Mouse (Mus musculus) thymus, postnatal 25 days (tissue): ENCODE data around the gene Stx6.

ENCODE experiments used
- DNase-seq: peaks from one replicate; pipeline ENCODE4 v3.0.0; 2022

The Stx6 gene

DNA sequence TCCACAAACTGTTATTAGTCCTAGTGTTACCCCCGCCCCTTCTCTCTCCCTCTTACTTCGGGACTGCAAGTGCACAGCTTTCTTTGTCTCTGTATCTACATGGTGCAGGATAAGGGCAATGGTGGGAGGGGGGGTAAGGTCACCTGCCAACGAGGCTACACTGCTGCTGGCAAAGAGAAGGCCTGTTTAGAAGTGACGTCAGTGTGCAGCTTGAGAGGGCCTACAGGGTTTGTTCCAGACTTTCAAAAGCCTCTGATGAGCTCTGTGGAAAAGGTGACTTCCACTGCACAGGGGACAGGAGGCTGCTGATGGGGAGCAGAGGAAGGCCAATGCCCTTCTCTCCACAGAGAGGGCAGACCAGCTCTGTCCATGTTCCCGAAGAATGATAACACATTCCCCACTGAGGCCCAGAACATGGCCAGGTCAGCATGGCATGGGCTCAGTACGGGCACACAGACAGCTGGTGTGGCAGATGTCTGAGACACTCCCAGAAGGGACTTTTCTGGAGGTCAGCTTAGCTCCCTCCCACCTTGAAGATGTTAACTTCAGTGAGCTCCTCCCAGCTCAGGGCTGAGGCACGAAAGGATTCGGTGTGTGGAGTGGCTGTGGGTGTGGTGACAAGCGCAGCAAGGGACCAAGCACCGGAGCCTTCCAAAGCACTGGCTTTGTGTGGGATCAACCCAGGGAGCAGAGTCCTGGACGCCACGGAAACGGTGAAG is 78.0 kb downstream of the Stx6 start:
- DNase-seq: no peak

DNA sequence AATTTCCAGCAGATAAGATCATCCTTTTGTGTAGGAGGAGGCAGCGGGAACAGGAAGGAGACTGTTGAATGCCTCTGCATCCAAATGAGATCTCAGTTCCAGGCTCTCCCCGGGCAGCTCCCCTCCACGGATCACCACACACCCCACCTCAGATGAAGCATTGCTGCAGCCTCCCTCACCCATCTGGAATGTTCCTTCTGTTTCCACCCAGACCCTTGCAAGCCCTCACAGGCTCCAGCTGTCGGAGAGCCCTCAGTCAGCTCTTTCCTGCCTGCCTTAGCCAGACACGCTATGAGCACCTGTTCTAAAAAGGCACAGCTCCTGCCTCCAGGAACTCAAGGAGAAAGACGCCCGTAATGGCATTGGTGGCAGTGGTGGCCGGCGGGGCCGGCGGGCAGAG is 78.9 kb downstream of the Stx6 start:
- no peak for DNase-seq

DNA sequence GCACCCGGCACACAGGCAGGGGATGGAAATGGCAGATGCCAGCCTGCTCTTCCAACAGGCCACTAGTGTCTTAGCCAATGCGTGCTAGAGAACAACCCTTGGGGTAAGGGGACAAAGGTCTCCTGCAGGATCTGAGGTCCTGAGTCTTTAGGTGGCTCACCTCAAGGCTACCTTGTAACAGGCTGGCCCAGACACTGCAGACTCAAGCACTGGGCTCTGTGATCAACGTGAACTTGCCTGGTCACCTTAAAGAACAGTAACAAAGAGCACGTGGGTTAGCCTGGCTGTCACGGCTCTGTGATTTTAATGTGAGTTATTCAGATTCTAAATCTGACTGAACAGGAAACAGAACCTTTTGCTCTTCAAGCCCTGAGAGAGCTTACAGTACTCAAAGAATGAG is 79.6 kb downstream of the Stx6 start:
- DNase-seq: no peak

DNA sequence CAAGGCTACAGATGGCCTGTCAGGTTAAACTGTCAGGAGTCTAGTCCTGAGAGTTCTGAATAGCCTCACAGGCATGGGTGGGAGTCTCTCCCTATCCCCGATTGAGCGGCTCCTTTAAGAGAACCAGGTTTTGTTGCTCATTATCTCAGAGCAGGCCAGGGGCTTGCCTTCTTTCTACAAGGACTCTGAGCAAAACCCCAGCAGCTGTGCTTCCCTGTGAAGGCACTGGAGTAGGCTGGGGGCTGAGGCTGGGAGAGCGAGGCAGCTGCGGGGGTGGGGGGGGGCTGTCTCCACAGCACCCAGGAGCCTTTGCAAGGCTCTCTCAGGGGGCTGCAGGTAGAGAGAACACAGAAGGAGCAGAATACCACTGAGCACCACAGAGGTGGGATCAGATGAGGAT is 80.7 kb downstream of the Stx6 start:
- DNase-seq: no peak

DNA sequence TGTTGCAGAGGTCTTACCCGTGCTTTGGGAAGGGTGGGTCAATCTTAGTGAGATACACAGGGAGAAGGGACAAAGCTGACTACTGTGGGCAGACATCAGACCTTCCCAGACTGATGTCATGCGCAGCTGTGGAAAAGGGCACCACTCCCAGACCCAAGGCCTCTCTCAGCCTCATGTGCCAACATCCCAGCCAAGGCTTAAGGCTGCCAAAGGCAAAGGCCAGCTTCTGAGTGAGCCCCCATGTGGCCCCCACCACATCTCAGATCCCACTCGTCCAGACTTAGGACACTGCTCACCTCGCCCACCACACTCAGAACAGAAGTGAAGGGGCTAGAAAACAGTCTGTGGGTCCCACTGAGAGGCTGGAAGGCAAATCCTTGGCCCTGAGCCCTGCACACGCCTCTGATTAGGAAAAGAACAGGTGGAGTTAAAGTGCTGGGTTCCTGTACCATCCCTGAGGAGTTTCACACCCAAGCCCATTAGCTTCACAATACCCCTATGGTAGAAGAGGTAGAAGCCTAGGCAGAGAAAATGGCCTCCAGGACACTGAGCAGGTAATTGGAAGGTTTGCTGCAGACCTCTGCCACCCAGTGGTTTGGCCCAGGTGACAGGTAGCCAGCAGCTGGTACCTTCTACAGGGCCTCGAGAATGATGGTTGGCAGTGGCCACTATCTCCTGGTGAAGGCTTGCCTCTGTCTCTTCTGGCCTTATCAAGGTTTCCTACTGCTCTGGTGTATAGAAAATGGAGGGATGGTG is 81.6 kb downstream of the Stx6 start:
- DNase-seq: no peak

GRCm38 (mm10) chr1:155241701-155242487 is 83.4 kb downstream of the Stx6 start:
- no peak for DNase-seq

DNA sequence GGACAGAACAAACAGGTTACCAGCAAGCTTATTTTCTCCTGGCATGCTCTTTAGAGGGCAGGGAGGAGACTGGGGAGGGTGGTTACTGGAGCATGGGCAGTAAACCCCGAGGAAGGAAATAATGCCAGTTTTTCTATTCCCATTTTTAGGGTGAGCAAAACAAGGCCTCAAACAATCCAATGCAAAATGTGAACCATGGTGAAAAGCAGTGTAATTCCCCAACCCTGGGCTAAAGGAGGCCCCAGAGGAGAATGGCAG is 83.9 kb downstream of the Stx6 start:
- no peak for DNase-seq

DNA sequence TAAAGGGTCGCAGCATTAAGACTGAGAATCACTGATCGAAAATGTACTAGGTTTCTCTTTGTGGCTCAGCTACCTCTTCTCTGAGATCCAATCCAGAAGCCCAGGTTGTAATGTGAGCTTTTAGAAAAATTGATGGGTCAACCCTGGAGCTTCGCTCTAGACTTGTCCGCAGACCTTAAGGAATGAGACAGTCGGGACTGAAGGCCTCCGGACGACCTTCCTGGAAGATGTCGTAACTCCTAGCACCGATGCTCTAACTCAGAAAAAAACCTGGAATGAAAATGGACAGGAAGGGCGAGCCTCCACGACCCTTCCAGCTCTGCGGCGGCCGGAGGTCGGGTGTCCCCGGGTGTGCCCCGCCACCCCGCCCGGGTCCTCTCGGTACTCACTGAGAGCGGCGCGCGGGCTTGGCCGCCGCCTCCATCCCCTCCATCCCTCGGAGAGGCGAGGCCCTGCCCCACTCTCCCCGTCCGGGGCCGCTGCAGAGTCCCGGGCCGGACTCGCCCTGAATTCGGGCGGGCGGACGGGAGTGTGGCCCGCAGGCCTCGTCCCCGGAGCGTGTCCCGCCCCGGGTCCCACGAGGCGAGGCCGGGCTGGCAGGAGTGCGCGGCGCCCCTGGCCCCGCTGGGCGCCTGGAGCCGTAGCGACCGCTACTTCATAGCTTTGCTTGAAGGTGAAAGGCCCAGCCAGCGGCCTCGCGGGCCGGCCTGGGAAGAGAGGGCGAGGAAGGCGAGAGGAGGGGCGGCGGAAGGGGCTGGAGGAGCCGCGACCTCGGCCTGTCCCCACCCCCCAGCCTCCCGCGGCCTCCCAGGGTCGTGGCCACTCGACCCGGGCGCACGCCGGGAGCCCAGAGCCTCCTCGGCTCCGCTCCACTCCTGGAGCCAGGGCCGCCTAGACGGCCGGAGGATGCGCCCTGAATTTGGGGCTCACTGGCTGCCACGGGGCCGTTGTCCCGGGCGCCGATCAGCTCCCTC is 85.6 kb downstream of the Stx6 start, which contains the start of gene BC034090:
TSS of gene BC034090 (minus strand) at position 648 of the 974 bp plus-strand sequence.
- DNase-seq: no peak

- no peak for DNase-seq
Observed at GRCm38 (mm10) chr1:155244771-155245211, 86.3 kb downstream of the Stx6 start.

DNA sequence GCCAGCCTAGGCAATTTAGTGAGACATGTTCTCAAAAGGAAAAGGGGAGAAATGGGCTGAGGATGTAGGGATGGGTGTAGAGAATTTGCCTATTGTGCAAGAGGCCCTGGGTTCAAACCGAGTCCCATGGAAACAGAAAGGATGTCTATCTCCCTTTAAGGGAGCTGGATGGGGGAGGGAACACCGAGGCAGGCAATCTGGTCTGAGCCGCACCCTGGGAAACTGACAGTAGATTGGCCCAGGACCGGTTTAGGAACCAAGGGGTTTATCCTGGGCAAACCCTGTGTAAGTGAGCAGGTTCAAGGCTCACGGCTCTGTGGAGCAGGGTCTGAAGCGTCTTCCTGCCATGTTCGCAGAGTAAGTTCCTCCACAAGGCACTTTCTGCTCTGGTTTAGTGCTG is 87.0 kb downstream of the Stx6 start:
- DNase-seq: no peak

- DNase-seq: no peak
Observed at GRCm38 (mm10) chr1:155247441-155247840, 88.9 kb downstream of the Stx6 start.

GRCm38 (mm10) chr1:155248041-155248440 is 89.5 kb downstream of the Stx6 start:
- no peak for DNase-seq

DNA sequence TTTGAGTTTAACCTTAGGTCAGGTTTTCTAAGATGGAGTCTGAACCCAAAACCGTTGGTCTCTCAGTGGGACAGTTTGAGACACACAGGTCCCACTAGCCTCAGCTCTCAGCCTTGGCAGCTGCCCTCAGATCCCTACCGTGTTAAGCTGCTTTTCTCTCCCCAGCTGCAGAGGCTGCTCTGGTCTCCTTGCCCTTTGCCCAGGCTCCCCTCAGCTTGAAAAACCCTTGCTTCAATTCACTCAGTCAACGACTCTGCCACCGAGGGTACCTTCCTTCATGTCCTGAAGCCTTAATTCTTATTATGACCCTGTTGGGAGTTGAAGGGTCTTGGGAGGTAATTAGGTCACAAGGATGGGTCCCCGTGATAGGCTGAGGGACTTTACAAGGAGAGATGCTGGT is 91.4 kb downstream of the Stx6 start:
- no peak for DNase-seq

DNA sequence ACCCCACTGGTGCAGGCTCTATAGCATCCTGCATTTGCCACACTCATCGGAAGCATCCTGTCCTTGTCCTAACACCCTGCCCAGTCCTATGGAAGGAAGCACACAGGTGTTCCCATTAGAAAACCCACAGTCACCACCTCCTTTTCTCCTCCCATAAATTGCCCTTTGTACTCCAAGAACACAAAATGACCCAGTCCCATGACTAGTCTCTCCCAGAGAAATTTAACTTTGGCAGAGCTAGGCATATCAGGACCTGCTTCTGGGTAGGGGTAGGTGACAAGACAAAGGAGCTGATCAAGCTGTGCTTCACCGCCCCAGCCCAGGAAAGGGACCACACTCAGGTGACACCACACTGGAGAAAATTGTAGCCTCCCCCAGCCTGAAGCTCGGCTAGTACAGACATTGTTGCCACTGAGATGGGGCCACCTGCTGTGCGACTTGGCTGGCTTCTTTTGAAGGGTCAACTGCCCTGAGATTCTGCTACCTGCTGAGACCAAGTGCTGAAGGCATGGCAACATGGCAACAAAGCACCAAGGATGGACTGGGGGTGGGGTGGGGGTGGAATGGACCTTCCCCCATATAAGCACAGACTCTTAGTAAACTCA is 92.1 kb downstream of the Stx6 start:
- no peak for DNase-seq

- DNase-seq: no peak
Observed at GRCm38 (mm10) chr1:155251596-155251995, 93.1 kb downstream of the Stx6 start.

DNA sequence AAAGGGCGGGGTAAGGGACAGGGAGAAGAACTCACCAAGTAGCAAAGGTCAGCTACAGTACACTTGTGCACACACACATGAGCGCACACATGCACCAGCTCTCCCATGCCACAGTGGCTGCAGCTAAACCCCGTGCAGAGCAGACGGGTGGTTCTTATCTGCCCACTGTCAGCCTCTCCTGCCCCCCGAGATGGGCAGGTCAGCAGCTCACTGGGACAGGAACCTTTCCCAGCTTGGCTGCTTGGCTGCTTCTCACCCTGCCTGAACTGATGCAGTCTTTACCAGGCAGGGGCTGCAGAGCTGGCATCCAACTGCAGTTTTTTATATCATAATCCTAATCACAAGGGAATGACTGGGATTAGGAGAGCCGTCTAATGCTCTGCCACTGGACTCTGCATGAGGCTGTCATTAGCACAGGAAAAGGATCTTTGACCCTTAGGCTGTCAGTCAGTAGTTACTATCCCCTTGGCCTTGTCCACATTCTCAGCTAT is 94.2 kb downstream of the Stx6 start:
- DNase-seq: no peak

- DNase-seq: no peak
Observed at GRCm38 (mm10) chr1:155253126-155253525, 94.6 kb downstream of the Stx6 start.

DNA sequence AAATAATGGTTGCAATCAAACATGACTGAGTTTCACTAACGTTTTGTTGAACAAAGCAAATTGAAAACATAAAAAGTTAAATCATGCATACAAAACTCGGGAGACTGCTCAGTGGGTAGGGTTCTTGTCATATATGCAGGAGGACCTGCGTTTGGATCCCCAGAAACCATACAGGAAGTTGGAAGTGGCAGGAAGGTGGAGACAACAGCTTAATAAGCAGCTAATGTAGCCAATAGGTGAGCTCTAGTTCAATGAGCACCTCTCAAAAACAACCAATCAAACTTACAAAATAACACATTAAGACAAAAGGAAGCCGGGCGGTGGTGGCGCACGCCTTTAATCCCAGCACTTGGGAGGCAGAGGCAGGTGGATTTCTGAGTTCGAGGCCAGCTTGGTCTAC is 95.8 kb downstream of the Stx6 start:
- no peak for DNase-seq
